Mouse (Mus musculus) liver (tissue): ENCODE data around the gene Cacng3.

Experiments
- DNase-seq: peaks from one replicate; pipeline ENCODE4 v3.0.0-alpha.2; 2020; ENCODE audit warnings: mixed read lengths

The Cacng3 gene

GRCm38 (mm10) chr7:122723358-122723876, 53.1 kb downstream of the Cacng3 start:
- DNase-seq, result no peak

DNA sequence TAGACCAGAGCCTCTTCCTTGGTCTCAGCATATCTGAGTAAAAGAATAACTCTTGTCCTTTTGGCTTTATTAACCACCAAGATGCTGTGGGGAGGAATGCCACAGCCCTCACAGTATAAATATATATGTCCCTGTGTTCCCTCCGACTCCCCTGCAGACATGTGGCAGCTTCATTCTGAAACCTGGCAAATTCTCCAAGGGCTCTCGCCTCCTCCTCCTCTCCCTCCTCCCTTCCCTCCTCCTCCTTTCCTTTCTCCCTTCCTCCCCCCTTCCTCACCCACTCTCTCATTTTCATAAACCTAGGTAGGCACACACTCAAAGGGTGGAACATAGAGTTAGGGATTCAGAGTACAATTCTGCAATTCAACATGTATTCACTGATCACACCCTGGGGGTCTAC, 56.1 kb downstream of the Cacng3 start:
- DNase-seq, result no peak

DNA sequence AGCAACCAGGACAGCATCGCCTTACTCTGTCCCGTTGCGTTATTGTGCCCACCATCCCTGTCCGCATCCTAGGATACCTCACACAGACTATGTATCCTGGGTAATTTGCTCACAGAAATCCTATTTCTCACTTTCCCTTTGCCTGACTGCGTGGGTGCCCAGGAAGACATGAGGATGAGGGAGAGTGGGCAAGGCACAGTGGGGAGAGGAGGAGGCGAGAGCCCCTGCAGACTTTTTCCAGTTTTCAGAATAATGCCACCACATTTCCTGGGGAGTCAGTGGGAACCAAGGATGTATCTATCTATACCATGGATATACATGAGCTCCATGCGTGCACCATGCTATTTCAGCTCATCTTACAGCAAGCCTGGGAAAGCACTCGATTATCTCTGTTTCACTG, 57.9 kb downstream of the Cacng3 start:
- DNase-seq, result no peak

DNA sequence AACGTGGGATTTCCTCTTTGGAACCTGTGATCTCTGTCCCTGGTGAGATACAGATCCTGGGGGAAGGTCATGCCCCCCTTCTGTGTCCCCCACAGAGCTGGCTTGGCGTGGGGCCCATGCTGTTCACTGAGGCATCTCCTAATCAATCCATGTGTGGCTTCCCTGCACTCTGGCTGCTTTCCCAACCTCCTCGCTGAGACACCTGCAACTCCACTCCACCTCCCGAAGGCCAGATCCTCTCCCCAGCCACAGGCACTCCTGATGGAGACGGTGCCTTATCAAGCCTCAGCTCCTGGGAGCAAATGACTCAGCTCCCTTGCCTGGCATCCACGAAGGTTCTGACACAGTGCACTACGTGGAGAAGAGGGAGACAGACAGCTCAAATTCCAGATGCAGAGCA, 58.6 kb downstream of the Cacng3 start:
- DNase-seq, result no peak

- no peak for DNase-seq
Observed at GRCm38 (mm10) chr7:122735323-122735722, 65.0 kb downstream of the Cacng3 start.

GRCm38 (mm10) chr7:122738541-122738940, 68.2 kb downstream of the Cacng3 start:
- no peak for DNase-seq

DNA sequence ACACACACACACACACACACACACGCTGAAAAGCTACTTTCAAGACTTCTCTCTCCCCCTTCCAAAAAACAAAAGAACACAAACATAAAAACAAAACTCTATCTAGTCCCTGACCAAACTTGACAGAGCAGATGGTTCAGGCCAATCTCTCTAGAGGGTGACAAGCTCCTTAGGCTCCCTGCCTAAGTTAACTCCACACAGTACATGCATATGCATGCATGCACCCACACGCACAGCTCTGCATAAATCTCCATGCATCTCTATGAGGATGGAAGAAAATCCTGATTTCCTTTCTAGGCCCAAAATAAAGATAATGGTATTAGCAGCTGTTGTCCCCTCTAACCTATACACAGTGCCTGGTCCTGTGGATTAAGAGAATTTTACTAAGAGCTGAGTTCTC, 70.4 kb downstream of the Cacng3 start:
- no peak for DNase-seq

GRCm38 (mm10) chr7:122755920-122756603, 85.8 kb downstream of the Cacng3 start:
- DNase-seq, result no peak

GRCm38 (mm10) chr7:122758645-122759044, 88.4 kb downstream of the Cacng3 start:
- DNase-seq, result no peak

DNA sequence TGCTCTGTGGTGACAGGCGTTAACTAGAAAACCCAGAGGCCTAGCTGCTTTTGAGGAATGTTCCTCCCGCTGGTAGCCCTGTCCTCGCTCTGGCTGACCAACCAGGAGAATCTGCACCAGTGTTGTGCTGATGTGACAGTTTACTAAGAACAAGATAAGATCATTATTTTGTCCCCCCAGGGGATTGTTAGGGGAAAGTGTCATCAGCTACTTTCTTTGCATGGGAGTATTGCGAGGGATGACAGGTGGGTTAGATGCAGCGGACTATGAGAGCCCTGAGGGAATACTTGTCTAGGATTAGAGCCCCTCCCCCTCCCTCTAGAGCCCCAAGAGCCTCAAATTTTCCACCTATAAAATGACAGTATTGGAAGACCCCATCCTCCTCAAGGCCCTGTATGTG, 94.2 kb downstream of the Cacng3 start:
- DNase-seq, result no peak

DNA sequence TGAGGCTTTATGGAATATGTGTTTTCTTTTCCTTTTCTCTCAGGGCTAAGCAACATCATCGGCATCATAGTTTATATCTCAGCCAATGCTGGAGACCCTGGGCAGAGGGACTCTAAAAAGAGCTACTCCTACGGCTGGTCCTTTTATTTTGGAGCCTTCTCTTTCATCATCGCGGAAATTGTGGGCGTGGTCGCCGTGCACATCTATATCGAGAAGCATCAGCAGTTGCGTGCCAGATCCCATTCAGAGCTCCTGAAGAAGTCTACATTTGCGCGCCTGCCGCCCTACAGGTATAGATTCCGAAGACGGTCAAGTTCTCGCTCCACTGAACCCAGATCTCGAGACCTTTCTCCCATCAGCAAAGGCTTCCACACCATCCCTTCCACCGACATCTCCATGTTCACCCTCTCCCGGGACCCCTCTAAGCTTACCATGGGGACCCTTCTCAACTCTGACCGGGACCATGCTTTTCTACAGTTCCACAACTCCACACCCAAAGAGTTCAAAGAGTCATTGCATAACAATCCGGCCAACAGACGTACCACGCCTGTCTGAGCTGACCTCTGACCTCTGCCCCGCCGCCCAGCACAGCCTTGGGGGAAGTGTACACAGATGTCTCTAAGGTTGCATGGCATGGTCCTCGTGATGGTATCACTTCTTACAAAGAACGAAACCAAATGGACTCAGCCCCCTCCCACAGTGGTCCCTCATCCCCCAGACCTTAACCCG, 98.2 kb downstream of the Cacng3 start:
- no peak for DNase-seq

GRCm38 (mm10) chr7:122779601-122780000, 109.3 kb downstream of the Cacng3 start:
- no peak for DNase-seq

DNA sequence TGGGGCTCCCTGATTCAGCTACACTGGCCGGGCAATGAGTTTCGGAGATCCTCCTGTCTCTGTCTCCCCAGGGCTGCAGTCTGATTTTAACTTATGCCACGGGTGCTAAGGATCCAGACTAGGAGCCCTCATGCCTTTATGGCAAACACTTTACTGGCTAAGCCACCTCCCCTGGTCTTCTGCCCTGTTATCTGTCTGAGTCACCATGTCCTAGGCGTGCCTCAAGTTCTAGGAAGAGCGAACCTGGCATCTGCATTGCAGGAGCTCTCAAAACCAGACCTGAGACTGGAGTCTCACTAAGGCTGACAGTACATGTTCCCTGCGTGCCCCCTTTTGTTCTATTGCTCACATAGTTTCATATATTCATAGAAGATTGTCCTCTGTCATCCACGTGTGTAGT, 119.6 kb downstream of the Cacng3 start:
- DNase-seq, result peak; percentile 42

DNA sequence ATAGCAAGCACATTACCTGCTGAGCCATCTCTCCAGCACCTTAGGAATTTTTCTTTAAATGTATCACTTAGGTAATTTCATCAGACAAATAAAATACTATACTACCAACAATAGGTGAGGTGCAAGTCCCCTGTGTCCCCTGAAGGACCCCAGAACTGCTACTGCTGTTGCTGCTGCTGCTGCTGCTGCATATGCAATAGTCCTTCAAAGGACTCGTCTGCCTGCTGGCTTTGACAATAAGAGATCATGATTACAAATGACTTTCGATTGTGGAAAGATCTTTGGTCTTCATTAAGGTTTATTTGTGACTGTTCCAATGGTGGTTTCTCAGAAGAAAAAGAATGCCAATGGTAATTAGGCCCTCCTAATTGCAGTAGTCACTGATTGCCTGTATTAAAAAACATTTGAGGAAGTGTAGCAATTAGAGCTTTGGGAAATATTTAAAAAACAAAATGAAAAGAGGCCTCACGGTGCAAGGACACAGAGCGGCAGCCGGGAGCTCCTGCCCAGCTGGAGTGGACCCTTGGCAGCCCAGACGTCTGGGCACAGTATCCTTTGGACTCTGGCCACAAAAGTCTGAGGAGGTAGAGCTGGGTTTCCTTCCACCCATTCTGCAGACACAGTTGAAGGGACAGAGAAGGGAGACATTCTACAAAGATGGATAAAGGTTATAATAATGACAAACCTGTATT, 123.5 kb downstream of the Cacng3 start:
- no peak for DNase-seq

DNA sequence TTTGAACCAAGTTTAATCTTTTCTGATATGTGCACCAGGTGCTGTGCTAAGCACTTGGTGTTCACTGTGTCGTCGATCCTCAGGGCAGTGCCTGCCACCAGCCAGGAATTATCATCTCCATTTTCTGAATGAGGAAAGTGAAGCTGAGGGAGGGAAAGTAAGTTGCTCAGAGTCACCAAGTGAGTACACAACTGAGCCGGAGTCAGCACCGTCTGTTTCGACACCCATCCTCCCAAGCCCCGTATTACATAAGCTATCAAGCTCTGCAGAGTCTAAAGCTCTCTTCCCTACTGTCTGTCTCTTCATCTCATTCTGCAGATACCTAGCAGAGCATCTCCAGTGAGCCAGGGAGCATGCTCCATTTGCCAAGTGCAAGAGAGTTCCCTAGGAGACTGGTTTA, 124.8 kb downstream of the Cacng3 start:
- no peak for DNase-seq

DNA sequence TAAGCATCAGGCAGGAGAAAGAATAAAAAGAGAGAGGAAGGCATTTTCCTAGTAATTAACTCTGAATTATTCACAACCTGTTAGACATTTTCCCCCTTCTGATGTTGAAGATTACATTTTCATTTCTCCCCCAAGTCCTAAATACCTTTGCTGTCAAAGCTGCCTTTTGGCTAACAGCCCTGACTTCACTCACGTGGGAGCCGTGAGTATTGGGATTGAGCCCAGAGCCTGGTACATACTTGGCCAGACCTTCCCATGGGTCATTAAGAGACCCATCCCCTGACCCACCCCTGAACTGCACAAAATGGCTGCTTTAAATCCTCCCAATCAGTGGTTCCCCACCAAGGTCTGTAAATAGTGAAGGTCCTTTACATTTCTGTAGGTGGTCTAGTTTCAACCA, 130.5 kb downstream of the Cacng3 start:
- DNase-seq, result no peak

DNA sequence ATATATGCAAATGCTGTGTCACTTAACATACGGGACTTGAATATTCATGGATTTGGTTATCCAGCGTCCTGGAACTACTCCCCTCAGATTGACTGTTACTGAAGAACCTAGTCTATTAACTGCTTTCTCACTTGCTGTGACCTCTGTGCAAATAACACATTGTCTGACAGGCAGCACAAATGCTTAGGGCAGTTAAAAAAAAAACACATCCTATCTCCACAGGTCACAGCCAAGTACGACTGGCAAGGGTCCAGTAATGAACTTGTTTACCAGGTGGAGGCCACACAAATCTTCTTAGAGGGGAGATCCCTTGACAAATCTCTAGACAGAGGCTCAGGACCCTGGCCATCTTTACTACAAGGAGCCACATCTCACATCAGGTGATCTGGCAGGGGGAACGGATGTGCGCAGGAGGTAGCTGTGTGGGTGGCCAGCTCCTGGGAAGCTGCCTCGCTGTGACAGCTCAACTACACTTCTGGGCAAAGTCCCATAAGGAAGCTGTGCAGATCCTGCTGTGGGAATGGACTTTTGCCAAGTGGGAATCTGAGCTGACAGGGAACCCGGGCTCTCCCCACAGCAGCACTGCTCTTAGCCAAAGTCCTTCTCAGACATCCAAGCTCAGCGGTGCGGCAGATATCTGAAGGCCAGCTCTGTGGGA, 133.7 kb downstream of the Cacng3 start:
- peak; percentile 11 for DNase-seq

GRCm38 (mm10) chr7:122806531-122806930, 136.2 kb downstream of the Cacng3 start:
- no peak for DNase-seq

DNA sequence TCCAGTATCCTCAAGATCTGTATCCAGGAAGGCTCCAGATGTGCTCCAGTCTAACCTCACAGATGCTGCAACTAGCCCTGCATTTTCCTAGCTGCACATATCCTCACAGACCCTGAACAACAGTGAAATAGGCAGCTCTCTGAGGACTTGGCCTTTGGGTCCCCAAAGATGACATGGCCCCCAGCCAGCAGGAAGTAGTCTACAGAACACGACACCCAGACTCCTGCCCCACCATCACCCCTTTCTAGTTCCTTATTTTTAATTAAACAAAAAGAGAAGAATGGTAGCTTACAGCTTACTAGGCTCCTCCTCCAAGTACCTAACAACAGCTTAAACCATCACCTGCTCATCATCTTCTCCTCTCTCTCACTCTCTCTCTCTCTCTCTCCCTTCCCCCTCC, 143.4 kb downstream of the Cacng3 start:
- DNase-seq, result no peak

GRCm38 (mm10) chr7:122817565-122817964, 147.3 kb downstream of the Cacng3 start:
- no peak for DNase-seq
